Mouse (Mus musculus): Measurements from ENCODE around the gene Npvf.
"Not testable (repeated sequence)": the region's sequence is repeated elsewhere in the genome, so short reads cannot be mapped to it uniquely, and the experiment has no call there.

Gene Npvf

DNA sequence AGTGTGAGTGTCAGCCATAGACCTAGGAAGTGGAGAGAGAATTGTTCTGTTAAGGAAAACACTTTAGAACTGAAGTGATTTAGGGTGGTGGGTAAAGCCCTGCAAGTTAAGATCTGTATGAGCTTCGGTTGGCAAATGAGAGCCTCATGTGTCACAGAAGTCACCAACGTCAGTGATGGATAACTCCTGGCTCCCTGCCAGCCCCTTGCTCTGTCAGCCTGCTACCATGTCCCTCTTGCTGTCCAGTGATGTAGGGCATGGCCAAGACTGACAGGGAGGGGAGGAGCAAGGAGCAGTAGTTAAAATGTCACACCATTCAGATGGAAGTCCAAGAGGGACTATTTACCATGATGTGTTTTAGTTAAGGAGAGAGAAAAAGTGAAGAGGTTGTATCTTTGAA is 14.6 kb downstream of the Npvf start:
- DNase-seq (ENCODE audit: low read depth), result no peak

DNA sequence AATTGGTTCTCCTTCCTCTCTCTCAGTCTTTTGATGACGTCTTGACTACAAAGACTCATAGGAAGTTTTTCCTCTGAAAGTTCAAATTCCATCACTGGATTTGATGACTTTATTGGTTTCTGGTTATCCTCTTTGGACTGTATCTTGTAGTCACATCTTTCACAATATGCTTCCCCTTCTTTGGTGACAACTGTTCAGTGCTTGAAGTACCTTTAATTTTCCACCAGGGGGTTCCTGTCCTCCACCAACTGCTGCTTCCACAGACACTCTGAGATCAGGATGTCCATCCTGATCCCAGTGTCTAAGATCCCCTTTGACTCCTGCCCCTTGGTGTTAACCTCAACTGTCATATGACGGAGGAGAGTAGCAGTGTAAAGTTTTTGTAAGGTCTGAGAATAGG is 28.1 kb downstream of the Npvf start:
- DNase-seq (ENCODE audit: low read depth), result not testable (repeated sequence)

DNA sequence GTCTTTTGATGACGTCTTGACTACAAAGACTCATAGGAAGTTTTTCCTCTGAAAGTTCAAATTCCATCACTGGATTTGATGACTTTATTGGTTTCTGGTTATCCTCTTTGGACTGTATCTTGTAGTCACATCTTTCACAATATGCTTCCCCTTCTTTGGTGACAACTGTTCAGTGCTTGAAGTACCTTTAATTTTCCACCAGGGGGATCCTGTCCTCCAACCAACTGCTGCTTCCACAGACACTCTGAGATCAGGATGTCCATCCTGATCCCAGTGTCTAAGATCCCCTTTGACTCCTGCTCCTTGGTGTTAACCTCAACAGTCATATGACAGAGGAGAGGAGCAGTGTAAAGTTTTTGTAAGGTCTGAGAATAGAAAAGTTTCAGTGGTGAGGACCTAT is 36.0 kb downstream of the Npvf start:
- not testable (repeated sequence) for DNase-seq (ENCODE audit: low read depth)

DNA sequence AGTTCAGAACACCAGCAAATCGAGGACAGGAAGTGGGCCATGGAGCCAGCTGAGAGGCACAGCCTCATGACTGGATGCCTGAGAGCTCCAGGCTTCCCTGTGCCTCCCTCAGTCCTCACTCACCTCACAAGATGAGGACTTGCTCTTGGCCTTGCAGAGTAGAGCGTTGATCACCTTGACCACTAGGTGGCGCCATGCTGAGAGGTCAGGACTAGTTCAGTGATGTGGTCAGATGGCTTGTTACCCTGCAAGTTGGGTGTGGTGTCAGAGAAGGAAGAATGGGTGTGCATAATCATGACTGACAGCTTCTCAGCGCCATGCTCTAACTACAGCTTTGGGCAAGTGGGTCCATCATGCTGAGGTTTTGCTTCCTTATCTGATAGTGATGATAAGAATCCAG is 52.6 kb downstream of the Npvf start:
- DNase-seq (ENCODE audit: low read depth), result peak; percentile 76
